Mouse (Mus musculus) cortical plate, adult 2 months (tissue): ENCODE results near the gene Fmnl2. TPM values are rescaled to one million over a fixed set of nuclear protein-coding genes. Genes with fewer than 3 reads are reported as not detected.

Source experiments
- H3K27ac ChIP-seq: fragments of 200-500 bp; 2 replicates; pipeline ENCODE4 v1.5.1; 2012; ENCODE audit warnings: low read length, control low read depth, inconsistent platforms; ENCODE audit not compliant: insufficient read depth
- H3K4me1 ChIP-seq: fragments of 200-500 bp; 2 replicates; pipeline ENCODE4 v1.6.1; 2011; ENCODE audit warnings: low read length; ENCODE audit not compliant: control insufficient read depth, insufficient read depth
- H3K4me3 ChIP-seq: fragments of 200-500 bp; 2 replicates; pipeline ENCODE4 v1.5.1; 2011; ENCODE audit warnings: mild to moderate bottlenecking, low read length, control low read depth; ENCODE audit not compliant: insufficient read depth
- CTCF ChIP-seq: fragments of 200-500 bp; IDR thresholded peaks from 2 replicates; pipeline ENCODE4 v1.5.1; 2011; ENCODE audit warnings: mild to moderate bottlenecking, control low read depth, low read length; ENCODE audit not compliant: insufficient read depth; ENCODE audit errors: extremely low read depth
- POLR2A ChIP-seq: fragments of 200-500 bp; IDR thresholded peaks from 2 replicates; pipeline ENCODE4 v1.6.1; 2011; ENCODE audit warnings: mild to moderate bottlenecking, low read length, control low read depth; ENCODE audit not compliant: insufficient read depth; ENCODE audit errors: extremely low read depth
- polyA plus RNA-seq: library from polyadenylated mRNA; depleted of rRNA; stranded (reverse); fragments of >200 nt; gene quantifications from 2 replicates; pipeline ENCODE4 v1.2.3, GENCODE M21; 2012

Fmnl2 gene
- polyA plus RNA-seq, 1 experiment, result 24.9 TPM

GRCm38 (mm10) chr2:53006161-53006560 is 148.5 kb downstream of the Fmnl2 start:
- TF ChIP-seq POLR2A (no peak), CTCF (no peak)
- H3K4me1 ChIP-seq, result peaks cover 1% of the 10 kb centered on the region; the same call in 1 of the 2 replicates
- no peak overlapping the region for H3K27ac ChIP-seq
- H3K4me3 ChIP-seq, result no peak overlapping the region

- Histone ChIP-seq H3K4me1 (peaks cover 1% of the 10 kb centered on the region; the same call in 1 of the 2 replicates), H3K27ac (no peak overlapping the region)
- TF ChIP-seq CTCF, result peak; percentile 57
- no peak for TF ChIP-seq POLR2A
These were observed 149.5 kb downstream of the Fmnl2 start for GRCm38 (mm10) chr2:53007142-53007541.

GRCm38 (mm10) chr2:53013051-53013450 is 155.4 kb downstream of the Fmnl2 start:
- TF ChIP-seq POLR2A (no peak), CTCF (no peak)
- Histone ChIP-seq H3K27ac (no peak overlapping the region), H3K4me1 (no peaks in the 10 kb centered on the region; the same call in 1 of the 2 replicates), H3K4me3 (no peak overlapping the region)

More at GRCm38 (mm10) chr2:53007142-53007541, 149.5 kb downstream of the Fmnl2 start:
- no peak overlapping the region for H3K4me3 ChIP-seq

GRCm38 (mm10) chr2:53014451-53014850 is 156.8 kb downstream of the Fmnl2 start:
- no peak for TF ChIP-seq POLR2A
- no peak for TF ChIP-seq CTCF
- no peaks in the 10 kb centered on the region; the same call in 1 of the 2 replicates for H3K4me1 ChIP-seq
- no peak overlapping the region for H3K4me3 ChIP-seq
- no peak overlapping the region for H3K27ac ChIP-seq

GRCm38 (mm10) chr2:53022982-53023381 is 165.3 kb downstream of the Fmnl2 start:
- H3K27ac ChIP-seq, result no peak overlapping the region
- H3K4me1 ChIP-seq, result no peaks in the 10 kb centered on the region; the same call in 1 of the 2 replicates
- TF ChIP-seq POLR2A (no peak), CTCF (no peak)
- no peak overlapping the region for H3K4me3 ChIP-seq

- Histone ChIP-seq H3K4me1 (peaks cover 6% of the 10 kb centered on the region), H3K27ac (no peak overlapping the region), H3K4me3 (no peak overlapping the region)
- TF ChIP-seq POLR2A, result no peak
- no peak for TF ChIP-seq CTCF
These were observed 168.6 kb downstream of the Fmnl2 start for GRCm38 (mm10) chr2:53026056-53026769.

GRCm38 (mm10) chr2:53028868-53029267 is 171.2 kb downstream of the Fmnl2 start:
- no peak overlapping the region for H3K27ac ChIP-seq
- peaks cover 6% of the 10 kb centered on the region for H3K4me1 ChIP-seq
- H3K4me3 ChIP-seq, result no peak overlapping the region
- TF ChIP-seq CTCF (no peak), POLR2A (no peak)

- Histone ChIP-seq H3K4me1 (peaks cover 6% of the 10 kb centered on the region), H3K4me3 (no peak overlapping the region), H3K27ac (peak overlapping the region; percentile 54)
- TF ChIP-seq CTCF, result no peak
- no peak for TF ChIP-seq POLR2A
These were observed 172.2 kb downstream of the Fmnl2 start for GRCm38 (mm10) chr2:53029716-53030431.

- Histone ChIP-seq H3K4me3 (no peak overlapping the region), H3K27ac (peak overlapping the region; percentile 28; the same call in 1 of the 2 replicates), H3K4me1 (peaks cover 6% of the 10 kb centered on the region)
- no peak for TF ChIP-seq CTCF
- no peak for TF ChIP-seq POLR2A
These were observed 172.8 kb downstream of the Fmnl2 start for GRCm38 (mm10) chr2:53030432-53030826.
